Mouse (Mus musculus) urinary bladder, postnatal 14 days (tissue): ENCODE data around the gene Plk5.

Experiments
- DNase-seq: peaks from one replicate; pipeline ENCODE4 v3.0.0; 2021; ENCODE audit warnings: low spot score

Plk5 gene

DNA sequence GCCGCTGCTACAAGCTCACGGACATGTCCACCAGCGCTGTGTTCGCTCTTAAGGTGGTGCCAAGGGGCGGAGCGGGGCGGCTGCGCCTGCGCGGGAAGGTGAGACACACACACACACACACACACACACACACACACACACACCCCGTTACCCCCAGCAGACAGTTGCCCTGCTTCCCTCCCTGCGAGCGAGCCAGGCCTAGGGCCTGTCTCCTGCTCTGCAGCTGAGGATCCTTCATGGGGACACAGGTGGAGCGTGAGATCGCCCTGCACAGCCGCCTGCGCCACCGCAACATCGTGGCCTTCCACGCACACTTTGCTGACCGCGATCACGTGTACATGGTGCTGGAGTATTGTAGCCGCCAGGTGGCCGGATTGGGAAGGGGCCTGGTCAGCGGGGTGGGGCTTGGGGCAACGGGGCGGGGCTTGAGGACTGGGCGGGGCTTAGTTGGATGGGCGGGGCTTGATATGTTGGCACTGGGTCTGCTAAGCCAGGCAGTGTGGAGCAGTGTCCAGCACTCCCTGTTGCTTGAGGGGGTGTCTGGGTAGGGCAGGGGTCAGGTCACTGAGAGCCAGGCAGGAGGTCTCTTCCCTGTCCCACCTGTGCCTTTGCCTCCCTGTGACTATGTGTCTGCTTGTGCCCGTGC is 1.9 kb downstream of the Plk5 start:
- peak; percentile 60 for DNase-seq

GRCm38 (mm10) chr10:80363734-80364133 is 7.5 kb downstream of the Plk5 start:
- DNase-seq, result no peak

DNA sequence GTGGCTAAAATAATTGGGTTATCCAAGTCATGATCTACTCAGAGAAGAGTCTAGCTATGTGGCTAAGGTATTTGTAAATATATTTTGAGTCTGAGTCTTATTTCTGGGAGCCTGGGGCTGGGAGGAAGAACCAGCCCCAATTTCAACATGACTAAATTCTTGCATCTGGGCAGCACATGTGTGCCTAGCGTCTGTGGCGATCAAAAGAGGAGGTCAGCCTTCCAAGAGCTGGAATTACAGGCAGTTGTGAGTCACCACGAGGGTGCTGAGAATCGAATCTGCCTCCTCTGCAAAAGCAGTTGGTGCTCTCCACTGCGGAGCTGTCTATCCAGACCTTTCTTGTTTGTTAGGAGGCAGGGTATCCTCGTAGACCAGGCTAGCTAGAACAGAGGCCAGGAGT is 9.5 kb downstream of the Plk5 start:
- DNase-seq, result no peak

DNA sequence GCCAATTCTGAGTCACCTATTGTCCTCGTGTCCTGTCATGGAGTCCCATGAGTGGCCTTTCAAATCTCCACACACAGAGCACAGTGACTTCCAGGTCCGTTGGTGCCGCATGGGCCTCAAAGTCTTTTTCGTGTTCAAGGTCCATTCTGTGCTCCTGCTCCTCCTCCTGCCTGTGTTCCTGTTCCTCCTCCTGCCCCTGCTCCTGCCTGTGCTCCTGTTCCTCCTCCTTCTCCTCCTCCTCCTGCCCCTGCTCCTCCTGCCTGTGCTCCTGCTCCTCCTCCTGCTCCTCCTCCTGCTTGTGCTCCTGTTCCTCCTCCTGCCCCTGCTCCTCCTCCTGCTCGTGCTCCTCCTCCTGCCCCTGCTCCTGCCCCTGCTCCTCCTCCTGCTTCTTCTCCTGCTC is 11.7 kb downstream of the Plk5 start:
- DNase-seq, result no peak

DNA sequence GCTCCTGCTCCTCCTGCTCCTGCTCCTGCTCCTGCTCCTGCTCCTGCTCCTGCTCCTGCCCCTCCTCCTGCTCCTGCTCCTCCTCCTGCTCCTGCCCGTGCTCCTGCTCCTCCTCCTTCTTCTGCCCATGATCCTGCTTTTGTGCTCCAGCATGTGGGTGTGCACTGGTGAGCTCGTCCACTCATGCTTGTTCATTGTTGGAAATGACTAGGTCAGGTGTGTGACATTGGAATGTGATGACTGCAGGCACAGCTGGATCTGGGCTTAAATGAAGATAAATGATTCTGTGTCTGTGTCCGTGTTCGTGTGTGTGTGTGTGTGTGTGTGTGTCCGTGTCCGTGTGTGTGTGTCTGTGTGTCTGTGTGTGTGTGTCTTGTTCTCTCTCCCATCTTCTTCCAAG is 12.1 kb downstream of the Plk5 start:
- no peak for DNase-seq

GRCm38 (mm10) chr10:80369995-80370747 is 13.9 kb downstream of the Plk5 start:
- DNase-seq, result no peak

GRCm38 (mm10) chr10:80371411-80371966 is 15.2 kb downstream of the Plk5 start:
- peak; percentile 66 for DNase-seq

GRCm38 (mm10) chr10:80371983-80372382 is 15.7 kb downstream of the Plk5 start:
- DNase-seq, result no peak

- no peak for DNase-seq
Measured at GRCm38 (mm10) chr10:80372706-80373105, 16.4 kb downstream of the Plk5 start.

DNA sequence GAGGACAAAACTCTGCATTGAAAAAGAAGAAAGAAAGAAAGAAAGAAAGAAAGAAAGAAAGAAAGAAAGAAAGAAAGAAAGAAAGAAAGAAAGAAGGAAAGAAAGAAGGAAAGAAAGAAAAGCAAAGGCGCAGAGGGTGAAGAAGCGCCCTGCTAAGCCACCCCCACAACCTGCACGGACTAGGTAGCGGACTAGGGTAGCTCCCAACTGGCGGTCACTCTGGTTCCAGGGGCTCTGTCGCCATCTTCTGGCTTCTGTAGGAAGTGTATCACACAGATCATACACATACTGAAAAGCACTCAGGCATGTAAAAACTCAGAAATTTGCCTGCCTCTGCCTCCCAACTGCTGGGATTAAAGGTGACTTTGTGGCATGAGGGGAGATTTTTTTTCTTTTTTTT is 17.8 kb downstream of the Plk5 start:
- DNase-seq, result peak; percentile 83

- DNase-seq, result peak; percentile 95
Measured at GRCm38 (mm10) chr10:80376160-80376559, 19.9 kb downstream of the Plk5 start.

DNA sequence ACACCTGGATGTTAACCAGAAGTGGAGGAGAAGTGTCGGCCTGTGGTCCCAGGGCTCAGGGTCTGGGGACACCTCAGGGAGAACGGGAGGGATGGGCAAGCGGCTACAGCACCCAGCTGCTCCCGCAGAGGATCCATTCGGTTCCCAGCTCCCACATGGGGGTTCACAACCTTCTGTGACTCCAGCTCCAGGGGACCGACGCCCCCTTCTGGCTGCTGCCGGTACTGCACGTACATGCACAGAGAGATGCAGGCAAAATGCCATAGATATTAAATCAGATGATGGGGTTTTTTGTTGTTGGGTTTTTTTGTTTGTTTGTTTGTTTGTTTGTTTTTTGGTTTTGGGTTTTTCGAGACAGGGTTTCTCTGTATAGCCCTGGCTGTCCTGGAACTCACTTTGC is 21.5 kb downstream of the Plk5 start:
- DNase-seq, result peak; percentile 42

DNA sequence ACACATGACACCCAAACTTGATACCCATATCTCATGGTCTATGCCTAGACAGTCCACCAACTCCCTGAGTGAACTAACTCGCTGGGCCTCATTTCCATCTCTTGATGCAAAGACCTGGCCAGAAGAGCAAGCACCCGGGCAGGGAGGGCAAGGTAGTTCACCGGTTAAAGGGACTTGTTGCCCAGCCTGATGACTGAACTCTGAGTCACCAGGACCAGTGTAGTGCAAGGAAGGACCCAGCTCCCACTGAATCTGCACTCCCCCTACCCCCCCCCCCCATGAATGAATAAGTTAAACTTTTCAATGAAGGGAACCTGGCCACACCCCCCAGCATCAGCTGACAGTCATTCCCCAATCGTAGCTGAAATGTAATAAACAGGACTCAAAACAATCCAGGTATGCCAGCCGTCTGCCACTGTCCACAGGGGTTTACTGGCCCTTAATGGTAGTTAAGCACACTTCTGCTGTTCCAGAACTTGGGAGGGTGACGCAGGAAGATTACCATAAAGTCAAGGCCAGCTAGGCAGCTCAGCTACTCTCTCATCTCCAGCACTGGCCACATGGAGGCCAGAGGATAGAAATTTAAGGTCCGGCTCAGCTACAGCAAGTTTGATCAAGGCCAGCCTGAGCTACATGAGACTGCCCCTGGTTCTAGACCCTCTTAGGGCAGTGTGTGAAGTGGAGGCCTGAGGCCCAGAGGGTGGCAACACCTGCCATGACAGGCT is 26.5 kb downstream of the Plk5 start:
- no peak for DNase-seq

GRCm38 (mm10) chr10:80383431-80383830 is 27.2 kb downstream of the Plk5 start:
- DNase-seq, result no peak

GRCm38 (mm10) chr10:80384115-80384639 is 27.9 kb downstream of the Plk5 start:
- no peak for DNase-seq

DNA sequence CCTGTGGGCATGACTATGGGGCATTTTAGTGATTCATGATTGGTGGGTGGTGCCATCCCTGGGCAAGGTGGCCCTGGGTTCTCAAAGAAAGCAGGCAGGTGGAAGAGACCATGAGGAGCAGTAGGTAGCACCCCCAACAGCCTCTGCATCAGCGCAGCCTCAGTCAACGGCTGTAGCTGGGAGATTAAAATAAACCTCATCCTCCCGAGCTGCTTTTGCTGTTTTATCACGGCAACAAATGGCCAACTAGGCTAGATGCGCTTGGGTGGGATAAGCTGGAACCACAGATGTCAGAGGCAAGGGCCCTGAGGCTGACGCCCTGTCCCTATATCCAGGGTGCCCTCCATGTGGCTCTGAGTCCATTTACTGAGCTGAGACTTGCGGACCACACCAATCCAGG is 28.4 kb downstream of the Plk5 start:
- DNase-seq, result no peak

DNA sequence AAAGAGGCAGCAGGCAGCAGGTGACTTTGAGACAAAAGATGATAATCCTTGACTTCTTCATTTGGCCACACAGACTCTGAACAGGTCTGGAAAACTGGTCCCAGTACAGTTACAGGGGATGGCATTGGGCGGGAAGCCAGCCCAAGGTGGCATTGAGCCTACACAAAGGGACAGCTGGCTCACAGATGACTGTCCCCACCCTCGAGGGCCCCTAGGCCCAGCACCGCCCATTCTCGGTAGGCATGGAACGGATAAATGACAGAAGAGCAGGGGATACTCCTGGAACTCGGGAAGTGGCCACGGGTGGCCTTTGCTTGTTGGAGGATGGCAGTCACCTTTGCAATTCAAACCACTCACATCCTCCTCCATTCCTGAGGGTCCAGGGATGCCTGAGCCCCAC is 29.1 kb downstream of the Plk5 start:
- no peak for DNase-seq

GRCm38 (mm10) chr10:80385811-80386734 is 29.8 kb downstream of the Plk5 start:
- no peak for DNase-seq

- DNase-seq, result no peak
Measured at GRCm38 (mm10) chr10:80386735-80387471, 30.6 kb downstream of the Plk5 start.

- peak; percentile 89 for DNase-seq
Measured at GRCm38 (mm10) chr10:80387522-80387959, 31.3 kb downstream of the Plk5 start, which contains the start of gene Mex3d. Gene Mex3d (minus strand): TSS chr10:80387659.

- DNase-seq, result no peak
Measured at GRCm38 (mm10) chr10:80388731-80389130, 32.5 kb downstream of the Plk5 start.
